In the genomic region with DNA sequence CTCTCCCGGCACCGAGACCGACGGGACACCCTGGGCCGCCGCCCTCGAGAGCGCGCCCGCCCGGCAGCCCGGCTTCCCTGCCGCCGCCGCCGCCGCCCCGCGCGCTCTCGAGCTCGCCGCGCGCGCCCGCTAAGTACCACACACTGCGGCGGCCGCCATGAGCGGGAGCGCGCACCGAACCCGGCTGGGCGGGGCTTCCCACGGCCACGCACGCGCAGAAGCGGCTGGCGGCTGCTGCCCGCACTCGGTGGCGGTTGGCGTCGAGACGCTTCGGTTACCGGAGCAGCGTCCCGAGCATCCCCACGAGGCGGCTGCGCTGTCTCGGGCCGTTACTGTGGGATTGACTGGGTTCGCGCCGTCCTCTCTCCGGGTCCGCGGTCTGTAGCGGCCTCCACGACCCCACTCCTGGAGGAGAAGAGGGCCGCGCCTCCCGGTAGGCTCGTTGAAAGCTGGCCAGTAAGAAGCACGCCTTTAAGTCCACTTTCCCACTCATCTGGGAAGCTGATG, we compare ENCODE assay signal across 7 mouse cellular contexts. TPM values are rescaled to one million over a fixed set of nuclear protein-coding genes. Genes with fewer than 3 reads are reported as not detected.
A peak's percentile ranks its signal among the peaks of the same experiment; 100 is the strongest.
DNase-seq lines count a peak whose midpoint lies in the region; ATAC-seq lines count a peak whose summit lies in the region.

No protein-coding gene starts in this region.

- peak; percentile 98 for DNase-seq in adrenal gland, postnatal 14 days
- peak; percentile 94 for DNase-seq in embryonic facial prominence, embryonic 10.5 days (ENCODE audit: low spot score)
- DNase-seq in heart, adult 11 months, result peak; percentile 100
- DNase-seq in kidney, adult 11 months, result peak; percentile 92
- DNase-seq in limb, embryonic 10.5 days (ENCODE audit: low spot score), result peak; percentile 96
- DNase-seq in skeletal muscle tissue, adult 2 months (ENCODE audit: low read depth, low spot score), result peak; percentile 89

- peak; percentile 82 for ATAC-seq in midbrain, embryonic 12.5 days (ENCODE audit: low FRiP score, low read depth)

- peak overlapping the region; percentile 94 for H3K4me3 ChIP-seq in embryonic facial prominence, embryonic 10.5 days
- H3K4me3 ChIP-seq in limb, embryonic 10.5 days, result peak overlapping the region; percentile 96
- H3K4me3 ChIP-seq in midbrain, embryonic 12.5 days, result peak overlapping the region; percentile 96

- H3K9ac ChIP-seq in midbrain, embryonic 12.5 days (replicated peaks), result peak overlapping the region; percentile 99

- H3K9me3 ChIP-seq in embryonic facial prominence, embryonic 10.5 days, result no peaks in the 10 kb centered on the region
- no peaks in the 10 kb centered on the region for H3K9me3 ChIP-seq in limb, embryonic 10.5 days (replicated peaks)
- no peaks in the 10 kb centered on the region for H3K9me3 ChIP-seq in midbrain, embryonic 12.5 days

- H3K27me3 ChIP-seq in embryonic facial prominence, embryonic 10.5 days (replicated peaks; ENCODE audit: low read depth, poor library complexity, severe bottlenecking), result no peaks in the 10 kb centered on the region
- no peaks in the 10 kb centered on the region for H3K27me3 ChIP-seq in limb, embryonic 10.5 days (ENCODE audit: low read depth, poor library complexity, severe bottlenecking)
- H3K27me3 ChIP-seq in midbrain, embryonic 12.5 days, result no peaks in the 10 kb centered on the region

- no peaks in the 10 kb centered on the region for H3K36me3 ChIP-seq in embryonic facial prominence, embryonic 10.5 days (replicated peaks)
- no peaks in the 10 kb centered on the region for H3K36me3 ChIP-seq in limb, embryonic 10.5 days
- H3K36me3 ChIP-seq in midbrain, embryonic 12.5 days, result no peaks in the 10 kb centered on the region

- H3K4me2 ChIP-seq in midbrain, embryonic 12.5 days (replicated peaks), result peak overlapping the region; percentile 84

- H3K27ac ChIP-seq in embryonic facial prominence, embryonic 10.5 days (replicated peaks), result peak overlapping the region; percentile 100
- peak overlapping the region; percentile 100 for H3K27ac ChIP-seq in limb, embryonic 10.5 days
- H3K27ac ChIP-seq in midbrain, embryonic 12.5 days (replicated peaks), result peak overlapping the region; percentile 98

- WGBS in embryonic facial prominence, embryonic 10.5 days, result 2% methylated on average over 70 of the region's 70 CpGs
- under 1% methylated on average over 69 of the region's 70 CpGs for WGBS in limb, embryonic 10.5 days
- WGBS in midbrain, embryonic 12.5 days, result 0% methylated on average over 59 of the region's 70 CpGs

- peaks cover 25% of the 10 kb centered on the region for H3K4me1 ChIP-seq in embryonic facial prominence, embryonic 10.5 days
- peaks cover 29% of the 10 kb centered on the region for H3K4me1 ChIP-seq in limb, embryonic 10.5 days
- peaks cover 31% of the 10 kb centered on the region for H3K4me1 ChIP-seq in midbrain, embryonic 12.5 days

RNA-seq across cellular contexts. Expression of gene Siah1a, which starts 0.3 kb away (rescaled TPM):
- 19.4 and 20.2 TPM in 2 replicates for total RNA-seq in adrenal gland, postnatal 14 days (2021)
- 49.3 and 50.5 TPM in 2 replicates for polyA plus RNA-seq in embryonic facial prominence, embryonic 10.5 days (2016; fragmentation: Nextera tagmentation; extraction: Ambion mirVana)
- 46.8 and 56.1 TPM in 2 replicates for polyA plus RNA-seq in limb, embryonic 10.5 days (2016; fragmentation: Nextera tagmentation; extraction: Ambion mirVana)
- polyA plus RNA-seq in midbrain, embryonic 12.5 days (2016; fragmentation: Nextera tagmentation; extraction: Ambion mirVana), result 89.8 and 95.7 TPM in 2 replicates

RNA-seq across cellular contexts. Expression of gene Gm10638, which starts 0.5 kb away (rescaled TPM):
- 2.7 and 4.4 TPM in 2 replicates for total RNA-seq in adrenal gland, postnatal 14 days (2021)
- 4.6 and 4.8 TPM in 2 replicates for polyA plus RNA-seq in embryonic facial prominence, embryonic 10.5 days (2016; fragmentation: Nextera tagmentation; extraction: Ambion mirVana)
- 4.0 and 6.0 TPM in 2 replicates for polyA plus RNA-seq in limb, embryonic 10.5 days (2016; fragmentation: Nextera tagmentation; extraction: Ambion mirVana)
- polyA plus RNA-seq in midbrain, embryonic 12.5 days (2016; fragmentation: Nextera tagmentation; extraction: Ambion mirVana), result 9.7 and 10.1 TPM in 2 replicates

Comparison
In these comparisons a context has a peak if more than half of its experiments do, and no peak if none do; other contexts are left out.
1. Peak in every context shown above with its lines: DNase-seq, ATAC-seq, H3K4me3 ChIP-seq and H3K27ac ChIP-seq.